Mouse (Mus musculus) right cerebral cortex, postnatal 14 days (tissue): Measurements from ENCODE around the gene 1810013L24Rik.
"Not testable (repeated sequence)": the region's sequence is repeated elsewhere in the genome, so short reads cannot be mapped to it uniquely, and the experiment has no call there.

ENCODE experiments used
- DNase-seq: peaks from one replicate; pipeline ENCODE4 v3.0.0; 2022

1810013L24Rik gene

GRCm38 (mm10) chr16:8837595-8837994, 7.7 kb downstream of the 1810013L24Rik start:
- DNase-seq = no peak

GRCm38 (mm10) chr16:8838921-8839320, 9.0 kb downstream of the 1810013L24Rik start:
- no peak for DNase-seq

GRCm38 (mm10) chr16:8840557-8840956, 10.7 kb downstream of the 1810013L24Rik start:
- DNase-seq = no peak

GRCm38 (mm10) chr16:8842962-8843361, 13.1 kb downstream of the 1810013L24Rik start:
- no peak for DNase-seq

- no peak for DNase-seq
Measured at GRCm38 (mm10) chr16:8843580-8844175, 13.8 kb downstream of the 1810013L24Rik start.

GRCm38 (mm10) chr16:8845986-8846385, 16.1 kb downstream of the 1810013L24Rik start:
- DNase-seq = no peak

- DNase-seq = no peak
Measured at GRCm38 (mm10) chr16:8848309-8849068, 18.6 kb downstream of the 1810013L24Rik start.

GRCm38 (mm10) chr16:8849929-8850328, 20.0 kb downstream of the 1810013L24Rik start:
- DNase-seq = no peak

GRCm38 (mm10) chr16:8855143-8855542, 25.2 kb downstream of the 1810013L24Rik start:
- DNase-seq = no peak

- no peak for DNase-seq
Measured at GRCm38 (mm10) chr16:8856820-8857219, 26.9 kb downstream of the 1810013L24Rik start.

GRCm38 (mm10) chr16:8862336-8862987, 32.6 kb downstream of the 1810013L24Rik start:
- DNase-seq = no peak

GRCm38 (mm10) chr16:8864223-8864631, 34.3 kb downstream of the 1810013L24Rik start:
- no peak for DNase-seq

GRCm38 (mm10) chr16:8867406-8867955, 37.6 kb downstream of the 1810013L24Rik start:
- DNase-seq = no peak

- DNase-seq = no peak
Measured at GRCm38 (mm10) chr16:8868506-8868905, 38.6 kb downstream of the 1810013L24Rik start.

- DNase-seq = peak; percentile 70
Measured at GRCm38 (mm10) chr16:8869715-8870114, 39.8 kb downstream of the 1810013L24Rik start.

GRCm38 (mm10) chr16:8871376-8871775, 41.5 kb downstream of the 1810013L24Rik start:
- no peak for DNase-seq

GRCm38 (mm10) chr16:8872019-8872418, 42.1 kb downstream of the 1810013L24Rik start:
- no peak for DNase-seq

- no peak for DNase-seq
Measured at GRCm38 (mm10) chr16:8872486-8872885, 42.6 kb downstream of the 1810013L24Rik start.

- no peak for DNase-seq
Measured at GRCm38 (mm10) chr16:8880076-8880475, 50.2 kb downstream of the 1810013L24Rik start.

GRCm38 (mm10) chr16:8883674-8884241, 53.9 kb downstream of the 1810013L24Rik start:
- DNase-seq = peak; percentile 89

- DNase-seq = not testable (repeated sequence)
Measured at GRCm38 (mm10) chr16:8894214-8894613, 64.3 kb downstream of the 1810013L24Rik start.

- no peak for DNase-seq
Measured at GRCm38 (mm10) chr16:8895301-8895700, 65.4 kb downstream of the 1810013L24Rik start.

- not testable (repeated sequence) for DNase-seq
Measured at GRCm38 (mm10) chr16:8906115-8906514, 76.2 kb downstream of the 1810013L24Rik start.
